Mouse (Mus musculus): ENCODE data around the gene Grm1.
A peak's percentile ranks its signal among the peaks of the same experiment; 100 is the strongest.
"Not testable (repeated sequence)": the region's sequence is repeated elsewhere in the genome, so short reads cannot be mapped to it uniquely, and the experiment has no call there.

Grm1 gene

GRCm38 (mm10) chr10:11081611-11082398, at the start of gene Grm1:
Gene Grm1 (minus strand): TSS chr10:11082356.
- DNase-seq (ENCODE audit: low spot score in 2 of 2): peak; percentile 76 to 82

DNA sequence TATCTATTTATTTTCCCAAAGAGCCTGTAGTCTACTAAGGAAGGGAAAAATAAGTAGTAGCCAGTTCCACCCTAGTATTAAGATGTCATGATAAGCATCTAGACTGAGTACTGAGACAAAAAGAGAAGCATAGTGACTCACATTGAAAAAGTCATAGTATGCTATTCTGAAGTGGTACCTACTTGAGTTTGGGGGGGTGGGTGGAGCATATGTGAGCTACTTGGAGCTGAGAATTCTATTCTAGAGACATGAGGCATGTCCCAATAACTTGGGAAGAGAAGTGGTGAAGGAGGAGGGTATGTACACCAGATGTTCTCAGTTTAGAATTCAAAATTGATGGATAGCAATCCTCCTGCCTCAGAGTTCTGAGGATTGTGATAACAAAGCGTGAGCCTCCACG, 39.6 kb upstream of the Grm1 start:
- no peak for DNase-seq (ENCODE audit: low spot score in 2 of 2)

DNA sequence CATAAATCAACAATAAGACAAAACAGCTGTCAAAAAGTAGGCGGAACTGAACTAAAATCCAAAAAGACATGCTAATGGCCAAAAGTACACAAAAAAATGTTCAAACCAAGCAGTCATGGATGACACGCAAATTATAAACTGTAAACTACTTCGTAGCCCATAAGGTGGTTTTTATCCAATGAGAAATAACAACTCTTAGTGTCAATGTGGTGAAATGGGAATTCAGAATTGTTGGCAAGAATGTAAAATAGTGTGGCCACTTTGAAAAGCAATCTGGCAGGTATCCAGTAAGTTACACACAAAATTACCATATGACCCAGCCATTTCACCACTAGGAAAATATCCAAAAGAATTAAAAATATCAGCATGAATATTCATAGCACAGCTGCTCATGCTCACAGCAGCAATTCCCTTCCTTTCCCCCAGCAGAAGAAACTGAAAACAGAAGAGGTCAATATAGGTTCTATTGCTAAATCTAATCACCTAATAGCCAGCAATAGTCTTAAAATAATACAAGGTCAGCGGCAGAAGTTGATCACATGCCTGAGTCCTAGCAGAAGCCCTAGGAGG, 16.4 kb upstream of the Grm1 start:
- DNase-seq (ENCODE audit: low spot score in 2 of 2): no peak

DNA sequence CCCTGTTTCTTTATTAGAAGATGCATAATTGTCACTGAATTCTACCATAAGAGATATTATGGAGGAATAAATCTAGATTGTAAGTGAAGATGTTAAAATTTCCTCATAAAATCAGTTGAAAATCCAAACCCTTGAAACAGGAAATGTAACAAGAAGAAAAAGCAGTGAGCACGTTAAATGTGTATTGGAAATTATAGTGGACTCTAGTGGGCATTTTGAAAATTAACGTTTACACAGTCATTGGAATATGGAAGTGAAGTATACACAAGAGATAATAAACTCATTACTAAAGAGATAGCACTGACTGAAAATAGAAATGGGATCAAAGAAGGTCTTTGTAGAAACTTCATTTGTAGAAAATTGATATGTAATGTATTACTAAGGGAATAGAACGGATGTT, 4.2 kb upstream of the Grm1 start:
- DNase-seq (ENCODE audit: low spot score in 2 of 2): no peak

DNA sequence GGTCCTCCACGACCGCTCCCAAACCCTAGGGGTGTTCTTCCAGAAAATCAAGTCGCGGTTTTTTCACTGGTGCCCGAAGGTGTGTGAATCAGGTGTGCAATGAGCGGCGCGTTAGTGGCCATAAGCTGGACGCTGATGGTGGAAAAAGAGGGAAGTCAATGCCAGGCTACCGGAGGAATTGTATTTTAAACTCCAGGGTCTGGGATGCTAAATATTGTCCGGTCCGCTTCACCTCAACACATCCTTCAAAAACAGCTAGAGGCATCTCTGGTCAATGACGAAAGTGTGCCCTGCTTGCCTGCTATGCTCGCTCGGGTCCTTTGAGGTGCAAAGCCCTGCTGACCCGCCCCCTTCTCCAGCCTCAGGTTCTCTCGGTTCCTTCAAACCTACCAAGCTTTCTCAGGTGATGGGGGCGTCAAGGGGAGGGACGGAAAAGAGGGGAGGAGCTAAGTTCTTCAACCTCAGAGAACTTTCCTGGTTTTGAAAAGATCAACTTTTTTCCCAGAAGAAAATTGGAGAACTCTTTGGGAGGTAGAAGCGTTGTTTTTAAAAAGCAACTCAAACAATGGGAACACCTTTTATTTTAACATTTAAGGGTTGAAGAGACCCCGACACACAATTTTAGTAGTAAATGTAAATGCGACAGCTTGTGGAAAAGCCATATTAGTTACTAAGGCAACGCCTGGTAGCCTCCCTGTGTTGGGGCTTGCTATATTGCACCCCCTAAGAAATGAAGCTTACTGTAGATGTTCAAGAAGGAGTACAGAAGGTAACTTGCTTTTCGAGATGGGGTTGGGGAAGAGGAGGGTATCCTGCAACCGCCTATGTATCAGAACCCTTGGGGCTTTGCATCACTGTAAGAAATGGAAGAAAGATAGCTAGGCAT, 1.2 kb downstream of the Grm1 start:
- peak; percentile 25 for DNase-seq (ENCODE audit: low spot score in 2 of 2)

DNA sequence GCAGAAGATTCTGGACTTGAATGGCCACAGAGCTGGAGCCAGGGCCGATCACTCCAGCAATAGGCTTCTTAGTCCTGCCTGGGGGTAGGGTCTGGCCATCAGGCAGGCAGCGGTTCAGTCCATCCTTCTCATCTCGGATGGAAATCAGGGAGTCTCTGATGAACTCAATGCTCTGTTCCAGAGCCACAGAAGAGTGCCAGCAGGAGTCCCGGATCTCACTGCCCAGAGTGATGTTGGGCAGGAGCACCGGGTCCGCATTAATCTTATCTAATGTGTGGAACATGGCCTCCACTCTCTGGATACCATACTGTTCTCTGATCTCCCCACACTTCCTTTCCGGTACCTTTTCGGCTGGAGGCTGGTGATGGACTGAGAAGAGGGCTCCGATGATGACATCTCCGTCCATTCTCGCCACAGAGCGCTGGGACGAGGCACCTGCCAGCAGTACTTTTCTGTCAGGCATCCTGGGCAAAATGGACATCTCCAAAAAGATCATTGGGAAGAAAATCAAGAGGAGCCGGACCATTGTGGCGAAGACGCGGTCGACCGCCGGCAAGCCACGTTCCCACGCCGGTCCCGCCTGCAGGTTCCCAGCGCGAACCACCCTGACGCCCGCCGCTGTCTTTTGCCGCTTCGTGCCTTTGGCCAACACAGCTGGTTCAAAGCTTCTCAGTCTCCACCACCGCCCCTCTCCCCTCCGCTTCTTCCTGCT, 2.0 kb downstream of the Grm1 start:
- DNase-seq (ENCODE audit: low spot score in 2 of 2): peak; percentile 32 to 35

GRCm38 (mm10) chr10:11079506-11079905, 2.6 kb downstream of the Grm1 start:
- no peak for DNase-seq (ENCODE audit: low spot score in 2 of 2)

- no peak for DNase-seq (ENCODE audit: low spot score in 2 of 2)
These were observed 17.0 kb downstream of the Grm1 start for GRCm38 (mm10) chr10:11065136-11065535.

DNA sequence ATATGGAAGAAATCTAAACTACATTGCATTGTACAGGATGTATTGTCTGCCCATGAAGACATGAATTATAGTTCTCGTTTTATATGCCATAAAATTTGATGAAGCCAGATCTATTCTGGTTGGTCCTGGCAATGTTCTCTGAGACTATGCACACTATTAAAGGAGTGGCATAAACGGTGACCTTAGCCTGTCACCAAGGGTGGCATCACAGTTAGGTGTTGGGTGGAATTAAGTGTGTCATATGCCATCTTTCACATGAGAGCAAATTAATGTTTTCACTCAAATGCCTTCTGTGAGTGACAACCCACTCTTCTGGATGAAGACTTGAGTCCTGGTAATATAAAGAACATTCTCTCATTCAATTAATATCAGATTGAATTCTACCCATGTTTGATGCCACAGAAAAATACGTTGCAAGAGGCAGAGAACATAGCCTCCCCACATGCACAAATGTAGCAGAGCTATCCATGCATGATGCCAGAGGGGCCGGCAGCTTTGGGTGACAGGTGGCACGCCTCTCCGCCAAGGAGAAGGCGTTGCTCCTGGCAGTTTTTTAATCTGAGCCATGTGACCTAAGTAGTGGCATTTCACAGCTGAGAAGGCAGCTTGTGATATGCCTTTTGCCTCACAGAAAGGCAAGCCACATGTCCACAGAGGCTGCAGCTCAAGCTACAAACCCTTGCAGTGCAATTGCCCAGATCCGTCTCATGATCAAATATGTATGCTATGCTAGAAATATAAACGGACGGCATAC, 20.7 kb downstream of the Grm1 start:
- peak; percentile 71 to 84 for DNase-seq (ENCODE audit: low spot score in 2 of 2)

DNA sequence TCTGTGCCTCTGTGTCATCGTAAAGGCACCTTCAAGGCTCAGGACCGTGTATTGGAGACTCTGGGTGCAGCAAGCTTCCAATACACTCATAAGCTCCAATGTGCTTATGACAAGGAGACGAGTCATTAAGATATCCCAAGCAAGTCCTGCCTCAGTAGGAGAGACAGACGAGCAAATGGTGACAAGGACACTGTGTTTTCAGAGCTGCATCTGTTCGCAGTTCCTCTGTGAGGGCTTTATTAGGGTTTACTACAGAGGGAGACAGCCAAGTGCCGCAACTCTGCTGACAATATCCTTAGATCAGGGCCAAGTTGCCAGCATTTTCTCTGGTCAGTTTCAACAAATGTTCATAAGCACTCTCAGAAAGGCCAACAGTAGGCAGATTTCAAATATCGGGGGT, 32.8 kb downstream of the Grm1 start:
- DNase-seq (ENCODE audit: low spot score in 2 of 2): no peak

- not testable (repeated sequence) for DNase-seq (ENCODE audit: low spot score in 2 of 2)
These were observed 36.7 kb downstream of the Grm1 start for GRCm38 (mm10) chr10:11045421-11045820.

DNA sequence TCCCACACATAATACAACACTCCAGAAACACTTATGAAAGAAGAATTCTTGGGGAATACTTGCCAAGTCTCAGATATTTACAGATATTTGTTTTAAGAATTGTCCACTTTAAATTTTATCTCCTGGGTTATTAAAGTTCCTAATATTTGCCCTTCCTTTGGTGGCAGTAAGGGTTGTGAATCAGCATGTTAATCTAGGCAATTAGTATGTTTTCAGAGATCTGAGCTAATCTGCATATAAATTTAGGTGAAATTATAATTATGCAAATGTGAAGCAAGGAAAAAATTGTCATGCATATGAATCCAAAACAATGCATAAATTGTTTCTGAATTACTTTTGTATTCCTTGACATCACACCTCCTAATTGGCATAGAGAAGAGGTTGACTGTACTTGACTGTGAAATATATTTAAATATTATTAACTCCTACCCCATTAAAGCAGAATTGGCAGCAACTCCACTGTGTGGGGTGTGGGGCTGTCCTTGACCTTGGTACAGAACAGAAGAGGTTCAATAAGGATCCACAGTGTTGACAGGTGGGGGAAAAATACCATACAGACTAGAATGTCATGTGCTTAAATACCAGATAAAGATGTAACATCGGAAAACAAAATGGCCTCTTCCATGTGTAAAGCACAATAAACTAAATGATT, 37.6 kb downstream of the Grm1 start:
- no peak for DNase-seq (ENCODE audit: low spot score in 2 of 2)

- no peak for DNase-seq (ENCODE audit: low spot score in 2 of 2)
These were observed 42.8 kb downstream of the Grm1 start for GRCm38 (mm10) chr10:11039323-11039722.

GRCm38 (mm10) chr10:11032221-11032620, 49.9 kb downstream of the Grm1 start:
- no peak for DNase-seq (ENCODE audit: low spot score in 2 of 2)

DNA sequence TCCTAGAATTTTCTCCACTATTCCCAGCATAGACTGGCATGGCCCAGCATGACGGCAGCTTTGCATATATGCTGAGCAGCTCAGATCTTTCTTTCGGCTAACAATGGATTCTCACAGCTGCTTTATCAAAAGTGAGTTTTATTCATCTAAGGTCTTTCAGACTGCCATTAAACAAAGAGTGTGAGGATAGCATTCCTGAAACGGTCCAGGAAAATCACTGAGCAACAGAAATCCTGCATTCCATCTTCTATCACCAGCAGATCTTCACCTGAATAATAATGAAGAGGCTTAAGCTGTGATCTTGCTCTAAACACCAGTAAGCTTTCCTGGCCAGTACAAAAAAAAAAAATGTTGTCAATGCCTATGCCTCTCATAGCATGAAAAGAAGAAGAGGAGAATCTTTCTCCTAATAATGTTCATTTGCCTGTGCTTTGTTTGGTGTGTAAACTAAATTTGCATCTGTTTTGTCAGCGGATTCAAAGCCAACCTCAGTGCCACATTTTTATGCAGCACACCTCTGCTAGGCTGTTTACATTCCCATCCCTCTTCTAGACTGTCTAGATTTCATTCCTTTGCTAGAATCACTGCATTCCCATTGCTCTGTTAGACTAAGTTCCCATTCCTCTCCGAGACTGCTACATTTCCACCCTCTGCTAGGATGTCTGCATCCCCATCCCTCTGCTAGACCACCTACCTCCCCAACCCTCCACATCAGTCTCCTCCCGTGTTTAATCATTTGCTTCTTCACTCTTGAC, 56.2 kb downstream of the Grm1 start:
- no peak for DNase-seq (ENCODE audit: low spot score in 2 of 2)

DNA sequence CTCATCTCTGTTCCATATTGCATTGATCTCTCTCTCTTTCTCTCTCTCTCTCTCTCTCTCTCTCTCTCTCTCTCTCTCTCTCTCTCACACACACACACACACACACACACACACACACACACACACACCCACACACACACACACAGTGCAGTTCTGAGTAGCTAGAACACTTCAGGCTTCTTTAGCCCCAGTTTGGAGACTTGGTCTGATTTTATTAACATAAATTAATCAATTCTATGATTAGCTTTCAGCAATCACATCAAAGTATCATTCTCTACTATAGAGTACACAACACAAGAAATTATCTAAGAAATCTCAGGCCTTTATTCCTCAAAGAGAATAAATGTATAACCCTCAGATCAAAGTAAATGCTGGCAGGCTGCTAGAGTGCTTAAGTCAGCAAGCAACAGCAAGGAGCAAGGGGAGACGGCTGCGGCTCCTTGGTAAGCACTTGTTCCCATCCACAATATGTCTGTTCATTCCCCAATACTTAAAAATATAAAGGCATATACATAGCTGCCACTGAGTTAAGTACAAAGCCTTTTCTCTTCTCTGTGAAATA, 63.1 kb downstream of the Grm1 start:
- no peak for DNase-seq (ENCODE audit: low spot score in 2 of 2)

DNA sequence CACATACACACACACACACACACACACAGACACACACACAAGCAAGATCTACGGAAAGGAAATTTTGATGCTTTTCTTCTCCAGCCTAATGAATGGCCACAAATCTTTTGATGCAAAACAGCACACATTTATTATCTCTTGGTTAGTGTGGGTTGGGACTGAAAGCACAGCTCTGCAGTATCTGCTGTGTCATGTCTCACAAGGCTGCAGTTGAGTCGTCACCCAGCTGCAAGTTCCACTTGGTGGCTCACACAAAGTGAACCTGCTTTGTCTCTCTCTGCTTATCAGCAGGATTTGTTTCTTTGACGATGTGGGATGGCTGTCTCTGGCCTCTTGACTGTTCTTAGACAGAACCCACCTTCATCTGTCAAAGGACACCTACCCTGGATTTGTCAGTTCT, 68.5 kb downstream of the Grm1 start:
- DNase-seq (ENCODE audit: low spot score in 2 of 2): no peak

DNA sequence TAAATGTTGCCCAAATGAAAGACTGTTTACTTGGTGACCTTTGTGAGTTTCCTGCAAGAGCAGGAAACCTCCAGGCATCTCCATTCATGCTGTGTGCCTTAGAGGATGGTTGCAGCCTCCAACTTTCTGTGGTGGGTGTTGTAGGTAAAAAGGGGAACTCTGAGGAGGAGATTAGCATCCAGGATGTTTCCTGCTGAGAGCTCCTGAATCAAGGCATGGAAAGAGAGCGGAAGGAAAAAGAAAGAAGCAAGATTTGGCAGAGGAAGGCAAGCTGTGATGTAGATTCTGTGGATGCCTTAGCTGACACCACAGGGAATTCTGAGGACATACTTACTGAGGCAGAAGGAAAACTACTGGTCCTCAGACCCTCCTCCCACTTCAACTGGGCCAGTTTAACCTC, 85.4 kb downstream of the Grm1 start:
- no peak for DNase-seq (ENCODE audit: low spot score in 2 of 2)

DNA sequence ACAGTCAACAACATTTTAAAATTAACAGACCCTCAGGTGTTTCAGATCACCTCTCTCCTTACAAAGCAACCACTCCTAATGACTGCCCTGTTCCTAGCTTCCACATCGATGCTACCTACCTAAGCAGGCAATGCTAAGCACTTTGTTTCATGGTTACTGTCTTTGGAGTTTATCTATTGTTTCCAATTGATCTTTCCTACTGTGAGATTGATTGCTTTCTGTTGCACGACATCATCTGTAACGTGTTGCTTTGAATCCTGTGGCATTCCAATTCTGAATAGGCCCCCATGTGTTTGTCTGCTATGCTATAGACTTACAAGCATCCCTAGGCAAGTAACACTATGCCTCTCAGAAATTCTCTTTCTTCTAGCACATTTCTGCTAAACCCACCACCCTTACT, 90.4 kb downstream of the Grm1 start:
- DNase-seq (ENCODE audit: low spot score in 2 of 2): no peak

GRCm38 (mm10) chr10:10971311-10971710, 110.8 kb downstream of the Grm1 start:
- no peak for DNase-seq (ENCODE audit: low spot score in 2 of 2)

Measured in right cerebral cortex, postnatal 10 days (tissue).